Mouse (Mus musculus) bone marrow, adult 2 months (tissue): Measurements from ENCODE around the gene Crtc2. TPM values are rescaled to one million over a fixed set of nuclear protein-coding genes. Genes with fewer than 3 reads are reported as not detected.

ENCODE experiments used
- H3K27ac ChIP-seq: fragments of 200-500 bp; 2 replicates; pipeline ENCODE4 v1.5.1; 2012; ENCODE audit warnings: low read depth, mild to moderate bottlenecking, control low read depth, inconsistent platforms, low read length; ENCODE audit not compliant: control insufficient read depth, poor library complexity, insufficient read depth
- H3K4me1 ChIP-seq: fragments of 200-500 bp; 2 replicates; pipeline ENCODE4 v1.6.1; 2011; ENCODE audit warnings: low read length; ENCODE audit not compliant: control insufficient read depth, insufficient read depth
- H3K4me3 ChIP-seq: fragments of 200-500 bp; replicated peaks from 2 replicates; pipeline ENCODE3; 2011; ENCODE audit warnings: mild to moderate bottlenecking, low read depth, low read length, control low read depth; ENCODE audit not compliant: control insufficient read depth
- CTCF ChIP-seq: fragments of 200-500 bp; IDR thresholded peaks from 2 replicates; pipeline ENCODE4 v1.5.1; 2011; ENCODE audit warnings: low read length, control low read depth; ENCODE audit not compliant: control insufficient read depth, insufficient read depth
- POLR2A ChIP-seq: fragments of 200-500 bp; IDR thresholded peaks from 2 replicates; pipeline ENCODE4 v1.6.1; 2011; ENCODE audit warnings: low read depth, mild to moderate bottlenecking, control low read depth, low read length, borderline replicate concordance; ENCODE audit not compliant: control insufficient read depth
- WGBS: fragments of 180-500 bp; shearing (Covaris S2); methylation state at CpG from one replicate; pipeline ENCODE4 v1.1.7; 2018; 5-methylcytosine and 5-hydroxymethylcytosine counted together
- polyA plus RNA-seq: library from polyadenylated mRNA; stranded (reverse); fragments of >200 nt; gene quantifications from 2 replicates; pipeline ENCODE4 v1.2.4, GENCODE M21; 2011; ENCODE audit warnings: low replicate concordance; ENCODE audit not compliant: missing spikeins, insufficient read depth, insufficient read length

Crtc2 gene
- 45.5 and 67.3 TPM in 2 replicates for polyA plus RNA-seq

- TF ChIP-seq CTCF (no peak), POLR2A (peak; percentile 78; the same call in 1 of the 2 replicates)
- peak within 1 kb of the TSS; percentile 84 for H3K4me3 ChIP-seq
- peak within 1 kb of the TSS; percentile 79 for H3K27ac ChIP-seq
- peaks cover 3% of the 10 kb centered on the region; the same call in 1 of the 2 replicates for H3K4me1 ChIP-seq
- WGBS = 2% methylated on average over 40 of the region's 40 CpGs
These were observed at the start of gene Crtc2 for GRCm38 (mm10) chr3:90253653-90254418. Gene Crtc2, plus strand, starts transcription at chr3:90254163.

GRCm38 (mm10) chr3:90204582-90204981, 49.4 kb upstream of the Crtc2 start:
- Histone ChIP-seq H3K4me3 (no peak overlapping the region), H3K4me1 (no peaks in the 10 kb centered on the region; the same call in 1 of the 2 replicates), H3K27ac (no peak overlapping the region)
- TF ChIP-seq CTCF = no peak
- TF ChIP-seq POLR2A = no peak
- 96% methylated on average over 2 of the region's 2 CpGs for WGBS

- WGBS = 79% methylated on average over 2 of the region's 2 CpGs
- H3K4me3 ChIP-seq = no peak overlapping the region
- H3K27ac ChIP-seq = no peak overlapping the region
- H3K4me1 ChIP-seq = peaks cover 1% of the 10 kb centered on the region; the same call in 1 of the 2 replicates
- TF ChIP-seq POLR2A = no peak
- no peak for TF ChIP-seq CTCF
These were observed 45.3 kb upstream of the Crtc2 start for GRCm38 (mm10) chr3:90208662-90209061.

- Histone ChIP-seq H3K27ac (no peak overlapping the region), H3K4me1 (peaks cover 1% of the 10 kb centered on the region; the same call in 1 of the 2 replicates), H3K4me3 (no peak overlapping the region)
- TF ChIP-seq POLR2A (no peak), CTCF (no peak)
- WGBS = 91% methylated on average over 5 of the region's 5 CpGs
These were observed 43.9 kb upstream of the Crtc2 start for GRCm38 (mm10) chr3:90209908-90210566.

- H3K4me3 ChIP-seq = peak overlapping the region; percentile 11
- TF ChIP-seq CTCF (no peak), POLR2A (no peak)
- WGBS = 42% methylated on average over 13 of the region's 13 CpGs
- H3K4me1 ChIP-seq = peaks cover 1% of the 10 kb centered on the region; the same call in 1 of the 2 replicates
- no peak overlapping the region for H3K27ac ChIP-seq
These were observed 42.2 kb upstream of the Crtc2 start for GRCm38 (mm10) chr3:90211475-90212398.

- Histone ChIP-seq H3K4me3 (peak overlapping the region; percentile 45), H3K4me1 (peaks cover 1% of the 10 kb centered on the region; the same call in 1 of the 2 replicates), H3K27ac (no peak overlapping the region)
- WGBS = 9% methylated on average over 5 of the region's 5 CpGs
- TF ChIP-seq CTCF (no peak), POLR2A (no peak)
These were observed 41.2 kb upstream of the Crtc2 start for GRCm38 (mm10) chr3:90212723-90213122.

GRCm38 (mm10) chr3:90213377-90213866, 40.5 kb upstream of the Crtc2 start, which contains the start of the genes Rps27 and Rab13:
Gene Rps27, minus strand, starts transcription at chr3:90213651.
Gene Rab13, plus strand, starts transcription at chr3:90213695.
- under 1% methylated on average over 42 of the region's 42 CpGs for WGBS
- TF ChIP-seq POLR2A (peak; percentile 86), CTCF (no peak)
- Histone ChIP-seq H3K4me1 (peaks cover 1% of the 10 kb centered on the region; the same call in 1 of the 2 replicates), H3K27ac (peak within 1 kb of the TSS; percentile 94), H3K4me3 (peak within 1 kb of the TSS; percentile 97)
